Comparison of ENCODE assay signal across 8 mouse cellular contexts in genomic region chr12:26071610-26072009, GRCm38 (mm10).
A peak's percentile ranks its signal among the peaks of the same experiment; 100 is the strongest.
DNase-seq lines count a peak whose midpoint lies in the region; ATAC-seq and TF ChIP-seq lines count a peak whose summit lies in the region.

No protein-coding gene starts in this region.

- no peaks in the 10 kb centered on the region for H3K9me3 ChIP-seq in E14TG2a.4 (ENCODE audit: low read length)

- peaks cover 12% of the 10 kb centered on the region for H3K4me1 ChIP-seq in E14TG2a.4 (replicated peaks; ENCODE audit: low read depth, low read length)

- H3K27me3 ChIP-seq in E14TG2a.4 (ENCODE audit: insufficient read depth, low read length): peaks cover 4% of the 10 kb centered on the region; the same call in 1 of the 2 replicates

- ATAC-seq in megakaryocyte, adult 5-6 weeks (ENCODE audit: poor library complexity, severe bottlenecking): peak; percentile 54; the same call in 1 of the 2 replicates
- no peak for ATAC-seq in erythroid progenitor cell, adult 5-6 weeks (replicated peaks; ENCODE audit: low FRiP score, poor library complexity, severe bottlenecking)

- H3K36me3 ChIP-seq in E14TG2a.4 (ENCODE audit: insufficient read depth, low read length): no peaks in the 10 kb centered on the region

- H3K4me3 ChIP-seq in E14TG2a.4 (replicated peaks; ENCODE audit: low read length): no peak overlapping the region
- no peak overlapping the region for H3K4me3 ChIP-seq in layer of hippocampus, adult 2 months

- no peak overlapping the region for H3K27ac ChIP-seq in layer of hippocampus, adult 2 months

- peak; percentile 52 for TF ChIP-seq CTCF in E14TG2a.4 (conservative IDR thresholded peaks at IDR 0.05; ENCODE audit: low read length)
- TF ChIP-seq CTCF in layer of hippocampus, adult 2 months (conservative IDR thresholded peaks at IDR 0.05): peak; percentile 90

- peak; percentile 31 for DNase-seq in adrenal gland, adult 8-10 months
- peak; percentile 67 for DNase-seq in embryo, embryonic 11.5 days (ENCODE audit: low read depth, low spot score)
- DNase-seq in heart, adult 9 months (ENCODE audit: low spot score in 2 of 2): peak; percentile 13 to 36
- peak; percentile 57 to 80 for DNase-seq in layer of hippocampus, adult 2 months (ENCODE audit: low spot score in 2 of 2)
- peak; percentile 18 for DNase-seq in skeletal muscle tissue, adult 2 months (ENCODE audit: low read depth, low spot score)

Comparison
In these comparisons a context has a peak if more than half of its experiments do, and no peak if none do; other contexts are left out.
1. DNase-seq: peak in every context shown above with its lines; median percentile 68 in layer of hippocampus, adult 2 months; 67 in embryo, embryonic 11.5 days; 31 in adrenal gland, adult 8-10 months; 24 in heart, adult 9 months; 18 in skeletal muscle tissue, adult 2 months.